Mouse (Mus musculus) kidney, adult 18-20 months (tissue): Measurements from ENCODE around the gene Grhl1.
"Not testable (repeated sequence)": the region's sequence is repeated elsewhere in the genome, so short reads cannot be mapped to it uniquely, and the experiment has no call there.

Experiments
- DNase-seq: peaks from one replicate; pipeline ENCODE4 v3.0.0; 2021

Gene Grhl1

DNA sequence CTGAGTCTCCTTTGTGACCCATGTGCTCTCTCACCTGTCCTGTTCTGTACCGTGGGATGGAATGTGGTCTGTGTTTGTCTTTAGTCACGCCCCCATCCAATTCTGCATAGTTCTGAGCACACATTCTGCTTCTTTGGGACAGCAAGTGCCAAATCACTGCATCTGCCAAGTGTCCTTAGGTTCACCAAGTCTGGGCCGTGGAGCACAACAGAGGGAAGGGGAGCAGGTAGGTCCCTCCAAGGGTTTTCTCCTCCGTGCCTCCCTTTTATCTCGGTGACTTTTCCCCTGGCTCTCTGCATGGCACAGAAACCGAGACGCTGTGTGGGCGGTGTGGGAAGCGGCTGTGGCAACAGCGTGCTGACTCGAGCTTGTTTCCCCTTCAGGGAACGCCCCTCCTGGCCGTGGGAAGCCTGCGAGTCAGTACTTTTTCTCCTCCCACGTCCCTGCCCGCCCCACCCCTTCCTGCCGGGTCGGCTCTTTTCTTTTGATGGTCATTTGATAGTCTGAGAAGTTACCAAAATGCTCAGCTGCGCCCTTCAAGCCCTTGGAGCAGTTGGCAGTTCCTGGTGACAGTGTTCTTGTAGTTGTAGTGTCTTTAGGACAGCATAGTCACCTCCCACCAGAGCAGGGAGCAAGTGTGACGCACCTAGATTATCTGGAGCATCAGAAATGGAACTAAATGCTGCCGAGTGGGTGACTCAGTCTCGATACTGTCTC lies 21.0 kb downstream of the Grhl1 start:
- peak; percentile 72 for DNase-seq

DNA sequence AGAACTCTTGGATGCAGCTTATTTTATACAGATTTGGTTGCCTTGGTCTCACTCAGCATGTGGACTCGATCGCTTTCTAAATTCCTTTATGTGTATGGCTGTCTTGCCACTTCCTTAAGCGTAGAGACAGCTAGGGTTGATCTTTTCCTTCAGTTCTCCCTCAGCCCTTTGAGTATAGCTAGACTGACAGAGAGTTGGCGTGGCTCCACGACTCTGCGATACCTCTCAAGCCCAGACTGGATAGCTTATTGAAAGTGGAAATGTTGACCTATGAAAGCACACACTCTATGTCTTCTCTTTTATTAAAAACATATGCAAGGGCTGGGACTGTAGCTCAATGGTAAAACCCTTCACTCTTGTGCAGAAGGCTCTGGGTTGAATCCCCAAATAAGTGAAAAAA lies 25.3 kb downstream of the Grhl1 start:
- DNase-seq = no peak

DNA sequence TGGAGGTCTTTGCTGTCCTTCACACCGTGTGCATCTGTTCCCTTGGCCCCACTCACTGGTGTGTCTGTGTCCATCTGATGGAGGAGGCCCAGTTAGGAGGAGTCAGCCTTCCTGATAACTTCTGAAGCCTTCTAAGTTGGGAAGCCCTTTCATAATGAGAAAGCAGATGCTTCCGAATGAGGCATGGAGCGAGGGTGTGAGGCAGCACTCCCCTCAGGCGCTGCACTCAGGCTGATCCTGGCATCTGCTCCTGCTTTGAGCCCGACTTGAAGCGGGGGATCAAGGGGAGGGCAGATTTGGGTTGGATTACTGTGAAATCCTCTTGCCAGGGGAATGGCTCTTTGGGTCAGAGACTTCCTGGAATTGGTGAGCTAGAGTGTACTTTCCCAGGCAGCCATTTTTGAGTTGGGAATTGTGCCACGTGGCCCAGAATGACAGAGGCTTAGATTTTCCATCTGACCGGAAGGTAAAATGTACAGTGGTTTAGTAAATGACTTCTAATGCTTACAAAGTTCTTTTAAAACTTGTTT lies 27.3 kb downstream of the Grhl1 start:
- DNase-seq = no peak

DNA sequence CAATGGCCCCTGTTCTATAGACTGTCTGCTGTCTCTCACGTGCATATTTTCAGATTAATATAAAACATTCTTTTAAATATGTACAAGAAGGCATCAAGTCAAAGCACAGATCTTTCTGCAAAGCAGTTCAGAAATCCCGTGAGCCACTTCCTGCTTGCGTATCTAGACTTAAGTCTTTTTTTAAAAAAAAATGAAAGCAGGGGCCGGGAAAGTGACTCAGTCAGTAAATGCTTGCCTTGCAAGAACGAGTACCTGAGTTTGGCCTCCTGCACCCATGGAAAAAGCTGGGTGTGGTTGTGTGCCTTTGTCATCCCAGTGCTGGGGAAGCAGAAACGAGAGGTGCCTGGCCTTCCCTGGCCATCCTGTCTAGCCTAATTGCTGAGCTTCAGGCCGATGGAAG lies 28.0 kb downstream of the Grhl1 start:
- no peak for DNase-seq

DNA sequence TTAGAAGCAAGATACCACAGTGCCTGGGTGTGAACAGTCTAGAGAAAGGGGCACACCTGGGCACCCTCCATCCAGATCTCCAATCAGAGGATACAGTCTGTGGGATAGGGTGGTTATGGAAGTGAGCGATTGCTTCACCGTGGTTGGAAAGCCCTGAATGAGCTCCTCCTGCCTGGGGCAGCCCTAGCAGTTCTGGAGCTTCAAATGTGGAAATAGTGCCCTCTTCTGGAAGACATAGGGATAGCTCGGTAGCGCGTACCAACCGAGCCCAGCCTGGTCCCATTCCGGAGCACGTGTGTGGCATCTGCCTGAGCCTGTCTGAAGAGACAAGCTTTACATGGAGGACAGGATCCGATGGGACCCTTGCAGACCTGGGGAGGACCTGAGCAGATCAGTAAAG lies 28.7 kb downstream of the Grhl1 start:
- peak; percentile 74 for DNase-seq

DNA sequence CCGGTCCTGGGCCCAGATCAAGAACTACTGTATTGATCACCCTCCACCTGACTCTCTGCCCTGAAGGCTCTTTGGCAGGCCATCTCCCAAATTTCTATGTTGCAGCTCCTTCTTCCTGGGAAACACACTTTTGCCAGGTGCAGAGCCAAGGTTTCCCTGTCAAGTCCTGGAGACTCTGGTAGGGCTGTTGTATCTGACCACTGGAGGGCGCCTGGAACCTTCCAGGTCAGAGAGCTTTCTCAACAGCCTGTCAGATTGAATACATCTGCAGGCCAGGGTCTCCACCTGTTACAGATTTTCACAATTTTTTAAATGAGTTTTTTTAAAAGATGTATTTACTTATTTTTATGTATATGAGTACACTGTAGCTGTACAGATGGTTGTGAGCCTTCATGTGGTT lies 31.2 kb downstream of the Grhl1 start:
- DNase-seq = peak; percentile 84

DNA sequence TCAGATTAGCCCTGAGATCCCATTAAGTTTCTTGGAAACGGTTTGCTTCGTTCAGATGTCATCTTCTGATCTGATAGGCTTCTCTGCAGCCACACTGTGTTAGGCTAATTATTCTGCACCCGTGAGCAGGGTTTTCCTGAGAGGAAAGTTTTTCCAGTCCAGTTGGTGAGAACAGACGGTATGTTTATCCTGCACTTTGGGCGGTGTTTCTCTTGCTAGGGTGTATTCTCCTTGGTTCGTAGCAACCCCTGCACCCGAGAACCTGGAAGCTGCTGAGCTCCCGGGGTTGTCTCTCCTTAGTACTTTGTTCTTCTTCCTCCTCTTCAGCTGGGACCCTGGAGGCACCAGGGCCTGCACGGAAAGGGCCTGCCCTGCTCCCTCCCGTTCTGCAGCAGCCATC lies 34.1 kb downstream of the Grhl1 start:
- DNase-seq = no peak

DNA sequence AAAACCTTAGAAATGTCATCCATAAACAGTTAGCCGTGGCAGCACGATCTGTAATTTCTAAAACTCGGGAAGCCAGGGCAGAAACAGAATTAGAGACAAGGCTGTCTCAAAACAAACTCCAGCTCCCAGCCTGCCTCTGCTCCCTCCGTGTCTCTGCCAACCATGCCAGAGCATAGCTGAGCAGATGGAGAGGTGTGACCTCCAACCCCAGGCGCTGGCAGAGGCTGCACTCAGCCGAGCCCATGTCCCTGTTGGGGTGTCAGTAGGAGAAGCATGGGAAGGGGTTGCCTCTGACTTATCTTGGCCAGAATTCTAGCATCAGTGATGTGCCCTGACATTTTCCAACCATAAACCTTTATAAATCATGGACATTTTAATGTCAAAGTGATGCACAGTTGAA lies 40.5 kb downstream of the Grhl1 start:
- DNase-seq = no peak

DNA sequence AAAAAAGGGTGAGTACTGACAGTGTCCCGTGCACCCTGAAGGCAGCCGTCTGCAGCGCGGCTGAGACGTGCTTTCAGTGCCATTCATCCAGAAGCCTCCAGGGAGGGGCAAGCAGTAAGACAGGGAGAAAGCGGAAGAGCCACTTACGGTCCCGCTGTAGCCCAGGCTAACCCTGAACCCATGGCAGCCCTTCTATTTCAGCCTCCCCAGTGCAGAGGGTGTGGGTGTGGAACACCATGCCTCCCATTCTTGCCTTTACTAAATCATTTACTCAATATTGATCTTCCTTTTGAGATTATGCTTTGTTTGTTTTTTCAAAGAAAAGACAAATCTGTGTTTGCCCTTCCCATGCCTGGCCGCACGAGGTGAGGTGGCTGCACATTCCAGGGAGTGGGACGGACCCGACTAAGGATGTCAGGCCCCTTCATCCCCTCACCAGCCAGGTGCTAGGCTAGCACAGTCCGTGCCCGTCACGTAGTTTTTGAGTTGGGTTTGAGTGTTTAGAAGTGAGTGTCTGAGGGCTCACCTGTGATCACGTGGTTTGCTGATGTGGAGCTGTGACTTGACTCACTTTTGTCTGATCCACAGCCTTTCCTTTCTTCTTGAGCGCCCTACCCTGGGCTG lies 42.5 kb downstream of the Grhl1 start:
- no peak for DNase-seq

DNA sequence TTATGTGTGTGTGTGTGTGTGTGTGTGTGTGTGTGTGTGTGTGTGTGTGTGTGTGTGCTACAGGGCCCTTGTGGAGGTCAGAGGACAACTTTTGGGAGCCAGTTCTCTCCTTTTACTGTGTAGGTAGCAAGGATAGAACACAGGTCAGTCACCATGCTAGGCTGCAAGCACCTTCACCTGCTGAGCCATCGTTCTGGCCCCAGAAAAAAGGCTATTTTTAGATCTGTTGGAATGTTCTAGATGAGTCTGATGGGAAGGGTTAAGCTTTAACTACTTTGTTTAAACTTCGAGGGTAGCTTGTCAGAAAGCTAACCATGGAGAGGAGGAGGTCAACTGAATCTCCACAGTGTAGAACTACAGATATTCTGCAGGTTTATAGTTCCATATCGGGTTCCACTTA lies 43.1 kb downstream of the Grhl1 start:
- DNase-seq = no peak

DNA sequence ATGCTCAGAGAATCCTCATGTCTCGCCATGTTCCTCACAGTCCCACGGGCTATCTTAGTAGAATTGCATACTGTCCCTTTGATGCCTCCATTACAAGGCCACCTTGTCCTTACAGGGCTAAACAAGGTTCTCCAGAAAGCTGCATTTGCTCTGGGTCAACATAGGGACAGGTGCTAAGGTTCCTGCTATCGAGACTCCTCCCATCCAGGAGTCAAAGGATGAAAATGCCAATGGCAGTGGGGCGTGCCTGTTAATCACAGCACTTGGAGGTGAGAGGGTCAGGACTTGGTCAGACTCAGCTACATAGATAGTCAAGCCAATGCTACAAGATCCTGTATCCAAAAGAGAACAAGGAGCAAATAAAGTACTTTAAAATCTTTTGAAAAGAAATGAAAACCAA lies 47.4 kb downstream of the Grhl1 start:
- DNase-seq = no peak

DNA sequence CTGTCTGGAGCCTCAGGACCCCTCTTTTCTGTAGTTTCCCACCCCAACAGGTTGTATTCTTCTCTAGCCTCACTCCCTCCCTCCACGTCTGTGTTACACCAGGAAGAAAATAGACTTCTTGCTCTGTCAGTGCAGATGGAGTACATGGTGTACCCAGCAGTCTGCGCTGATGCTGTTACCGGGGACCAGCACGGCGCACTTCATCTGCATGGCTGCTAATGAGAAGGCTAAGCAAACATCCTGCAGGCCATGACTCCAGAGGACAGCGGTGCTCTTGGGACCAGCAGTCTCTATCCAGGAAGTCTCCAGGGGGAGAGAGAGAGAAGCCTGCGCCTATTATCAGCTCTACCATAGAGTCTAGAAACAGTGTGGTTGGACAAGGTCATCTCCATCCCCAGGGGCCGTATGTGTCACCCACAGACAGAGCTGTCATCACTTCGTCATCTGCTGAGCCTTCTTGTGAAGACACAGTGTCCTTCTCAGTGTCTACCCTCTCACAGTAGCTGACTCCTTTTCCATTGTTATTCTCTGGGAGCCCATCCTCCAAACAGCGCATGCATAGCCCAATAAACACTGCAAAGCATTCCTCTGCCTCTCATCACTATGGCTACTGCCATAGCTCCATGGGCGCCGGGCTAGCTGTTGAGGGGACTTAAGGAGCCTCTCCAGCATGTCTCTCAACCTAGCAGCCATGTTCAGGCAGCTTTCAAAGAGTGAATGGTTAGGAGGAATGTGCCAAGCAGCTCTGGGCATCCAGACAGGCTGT lies 51.6 kb downstream of the Grhl1 start:
- no peak for DNase-seq

DNA sequence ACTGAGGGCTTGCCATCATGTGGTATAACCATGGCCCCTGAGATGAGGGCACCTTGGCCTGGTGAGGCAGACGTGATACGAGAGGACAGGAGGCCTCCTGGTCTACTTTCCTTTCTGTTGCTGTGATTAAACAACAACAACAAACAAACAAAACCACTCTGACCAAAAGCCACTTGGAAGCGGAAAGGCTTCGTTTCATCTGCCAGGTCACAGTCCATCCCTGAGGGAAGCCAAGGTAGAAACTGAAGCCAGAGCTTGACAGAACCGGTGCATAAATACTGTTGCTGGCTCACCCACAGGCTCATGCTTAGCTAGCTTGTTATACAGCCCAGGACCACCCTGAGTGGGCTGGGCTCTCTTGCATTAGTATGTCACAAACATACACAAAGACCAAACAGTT lies 54.3 kb downstream of the Grhl1 start:
- peak; percentile 45 for DNase-seq

DNA sequence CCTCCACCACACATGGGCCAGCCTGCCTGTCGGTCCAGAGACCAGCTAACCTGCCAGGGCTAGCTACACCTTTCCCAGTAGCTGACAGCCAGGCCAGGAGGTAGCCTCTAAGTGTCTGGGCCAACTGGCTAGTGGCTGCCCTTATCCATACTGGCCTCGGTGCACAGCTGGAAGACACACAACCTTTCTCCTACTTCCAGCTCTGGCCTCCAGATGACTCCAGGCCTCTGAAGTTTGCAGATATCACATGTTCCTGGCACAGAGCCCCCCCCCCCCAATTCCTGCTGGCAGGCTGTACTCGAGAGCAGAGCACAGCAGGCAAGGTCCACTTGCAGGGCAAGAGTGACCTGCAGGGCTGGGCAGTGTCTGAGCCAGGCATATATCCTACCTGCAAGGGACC lies 55.1 kb downstream of the Grhl1 start:
- DNase-seq = peak; percentile 23

DNA sequence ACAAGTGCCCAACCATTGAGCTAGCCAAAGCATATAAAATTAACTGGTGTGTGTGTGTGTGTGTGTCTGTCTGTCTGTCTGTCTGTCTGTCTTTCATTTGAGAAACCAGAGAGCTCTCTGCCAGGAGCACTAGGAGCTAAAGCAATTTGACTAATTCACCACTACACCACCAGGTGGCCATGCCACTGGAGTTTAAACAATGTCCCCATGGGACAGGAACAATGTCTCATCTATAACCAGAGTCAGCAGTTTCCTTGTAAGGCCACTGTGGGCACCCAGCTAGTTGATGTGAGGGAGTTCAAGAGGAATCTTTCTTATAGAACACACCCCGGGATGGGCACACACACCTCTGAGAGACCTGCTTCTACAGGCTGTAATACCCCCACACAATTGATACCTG lies 58.1 kb downstream of the Grhl1 start:
- DNase-seq = peak; percentile 62

DNA sequence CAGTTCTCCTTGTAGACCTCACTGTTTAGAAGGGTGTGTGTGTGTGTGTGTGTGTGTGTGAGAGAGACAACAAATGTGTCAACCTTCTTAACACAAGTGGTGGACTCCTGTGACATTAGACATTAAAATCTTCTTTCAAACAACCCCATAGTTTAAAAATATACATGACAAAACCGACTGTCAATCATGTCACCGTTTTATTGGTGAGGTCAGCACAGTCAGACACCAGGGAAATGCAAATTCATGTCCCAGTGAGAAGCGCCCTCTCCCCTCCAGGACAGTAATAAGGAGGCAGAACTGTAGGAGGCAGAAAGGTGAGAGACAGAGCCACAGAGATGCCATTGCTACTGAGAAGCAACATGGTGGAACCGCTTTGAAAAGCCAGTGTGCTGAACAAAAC lies 60.3 kb downstream of the Grhl1 start:
- DNase-seq = no peak

DNA sequence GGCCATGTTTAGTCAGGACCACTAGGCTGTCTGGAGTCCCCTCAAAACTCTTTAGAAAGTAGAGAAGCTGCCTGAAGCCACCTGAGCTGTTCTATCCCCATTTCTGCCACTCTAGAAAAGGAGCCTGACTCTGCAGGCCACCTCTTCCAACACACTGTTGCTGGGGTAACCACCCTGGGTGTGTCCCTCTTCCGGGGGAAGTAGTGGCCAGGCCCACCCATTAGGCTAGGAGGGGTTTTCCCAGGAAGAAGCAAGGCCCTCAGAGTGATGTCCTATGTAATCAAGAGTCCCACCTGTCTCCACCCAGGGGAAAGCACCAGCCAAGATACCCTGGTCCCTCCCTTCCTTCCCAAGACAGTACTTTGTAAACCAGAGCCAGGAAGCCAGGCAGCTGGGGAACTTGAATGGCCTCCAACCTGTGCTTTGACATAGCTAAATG lies 61.7 kb downstream of the Grhl1 start:
- DNase-seq = no peak

DNA sequence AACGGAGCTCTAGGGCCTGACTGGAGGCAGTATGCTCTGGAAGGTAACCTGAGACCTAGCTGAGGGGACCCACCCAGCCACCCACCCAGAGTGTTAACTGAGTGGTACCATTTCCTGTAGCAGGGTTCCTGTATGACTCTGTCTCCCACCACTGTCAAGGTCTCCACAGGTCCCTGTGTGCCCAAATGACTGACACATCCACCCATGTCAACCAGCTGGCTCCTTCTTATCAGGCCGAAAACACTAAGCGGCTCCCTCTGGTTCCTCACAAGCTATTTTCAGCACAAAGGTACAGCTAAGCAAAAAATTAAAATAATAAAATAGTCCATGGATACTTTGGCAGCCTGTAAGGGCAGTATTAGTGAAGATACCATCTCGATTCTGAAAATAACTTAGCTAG lies 62.1 kb downstream of the Grhl1 start:
- no peak for DNase-seq

DNA sequence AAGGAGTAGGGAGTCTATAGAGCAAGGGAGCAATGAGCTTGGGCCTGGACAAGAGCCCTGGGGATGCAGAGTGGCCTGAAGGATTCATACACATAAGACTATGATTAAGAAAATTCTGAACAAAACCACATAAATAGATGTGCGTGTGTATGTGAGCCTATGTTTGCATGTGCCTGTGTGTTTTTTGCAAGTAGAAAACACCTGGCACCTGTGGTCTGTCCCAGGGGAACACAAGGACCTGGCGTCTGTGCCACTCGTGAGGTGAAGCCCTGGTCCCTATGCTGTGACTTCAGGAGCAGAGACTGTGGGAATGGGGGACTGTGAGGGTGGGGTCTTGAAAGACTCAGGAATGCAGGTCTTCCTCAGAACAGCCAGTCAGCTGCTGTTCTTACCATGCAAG lies 62.6 kb downstream of the Grhl1 start:
- no peak for DNase-seq

DNA sequence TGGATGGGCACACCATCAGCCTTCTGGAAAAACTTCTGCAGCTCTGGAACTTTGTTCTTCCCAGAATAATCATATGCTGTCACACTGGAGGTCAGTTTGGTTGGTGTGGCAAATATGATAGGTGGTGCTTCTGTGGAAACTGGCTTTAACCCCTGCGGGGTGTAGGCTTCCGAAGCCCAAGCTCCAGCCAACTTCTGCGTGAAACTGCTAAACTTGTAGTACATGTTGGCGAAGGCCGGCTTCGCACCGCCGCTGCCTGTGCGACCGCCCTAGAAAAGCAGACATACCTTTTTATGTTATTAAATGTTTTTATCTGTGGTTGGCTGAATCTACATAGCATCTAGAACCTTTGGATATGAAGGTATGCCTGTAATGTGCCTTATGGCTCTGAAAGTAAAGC lies 66.7 kb downstream of the Grhl1 start:
- not testable (repeated sequence) for DNase-seq

DNA sequence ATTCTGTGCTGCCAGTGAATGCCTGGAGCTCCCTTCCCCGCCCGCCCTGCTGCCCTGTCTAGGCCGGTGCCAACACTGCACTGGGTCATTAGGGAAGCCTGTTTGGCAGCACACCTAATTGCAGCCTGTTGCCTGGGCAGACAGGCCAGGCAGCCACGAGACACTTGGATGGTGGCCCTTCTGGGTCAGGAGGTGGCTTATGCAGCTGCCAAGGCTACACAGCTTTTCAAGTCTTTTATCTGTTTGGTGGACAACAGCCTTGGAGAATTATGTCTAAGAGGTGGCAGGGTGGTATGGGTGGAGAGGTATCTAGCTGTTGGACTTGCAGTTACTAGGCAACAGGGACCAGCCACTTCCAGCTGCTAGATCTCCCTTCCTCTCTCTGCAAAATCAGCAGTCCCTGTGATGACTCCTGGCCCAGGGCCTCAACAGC lies 70.3 kb downstream of the Grhl1 start:
- peak; percentile 85 for DNase-seq

DNA sequence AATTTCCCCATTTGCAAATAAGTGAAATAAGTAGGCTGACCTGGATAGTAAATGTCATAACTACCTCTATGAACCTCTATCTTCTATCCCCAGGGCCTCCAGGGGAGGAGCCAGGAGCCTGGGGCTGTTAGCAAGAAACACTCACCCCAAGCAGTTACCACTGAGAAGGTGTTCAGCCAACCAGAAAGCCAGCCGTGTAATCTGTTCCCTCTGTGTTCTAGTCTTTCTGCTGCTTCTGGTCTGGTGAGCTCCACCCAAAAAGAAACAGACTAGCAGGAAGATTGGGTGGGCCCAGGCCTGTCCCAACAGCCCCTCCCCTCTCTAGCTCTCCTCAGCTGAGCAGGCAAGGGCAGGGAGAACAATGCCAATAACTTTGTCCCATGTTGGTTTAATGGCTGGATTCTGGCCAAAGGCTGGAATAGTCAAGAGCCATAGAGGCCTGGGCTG lies 72.1 kb downstream of the Grhl1 start:
- no peak for DNase-seq

DNA sequence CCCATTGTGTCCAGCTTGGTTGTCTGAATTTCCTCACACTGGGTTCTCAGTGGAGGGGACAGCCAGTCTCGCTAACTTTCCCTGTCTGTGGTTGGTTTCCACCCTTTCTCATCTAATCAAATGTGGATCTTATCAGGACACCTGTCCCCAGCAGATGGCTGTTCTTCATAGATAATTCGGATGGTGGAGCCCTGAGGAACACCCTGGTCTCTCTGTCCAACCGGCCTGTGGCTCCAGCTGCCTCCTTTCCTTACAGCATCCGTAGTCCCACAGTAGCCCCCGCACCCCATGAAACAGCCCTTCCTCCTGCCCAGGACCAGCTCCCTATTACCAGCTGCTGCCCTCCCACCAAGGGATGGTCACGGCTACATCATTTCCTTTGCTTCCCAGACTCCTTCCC lies 73.8 kb downstream of the Grhl1 start:
- DNase-seq = no peak

DNA sequence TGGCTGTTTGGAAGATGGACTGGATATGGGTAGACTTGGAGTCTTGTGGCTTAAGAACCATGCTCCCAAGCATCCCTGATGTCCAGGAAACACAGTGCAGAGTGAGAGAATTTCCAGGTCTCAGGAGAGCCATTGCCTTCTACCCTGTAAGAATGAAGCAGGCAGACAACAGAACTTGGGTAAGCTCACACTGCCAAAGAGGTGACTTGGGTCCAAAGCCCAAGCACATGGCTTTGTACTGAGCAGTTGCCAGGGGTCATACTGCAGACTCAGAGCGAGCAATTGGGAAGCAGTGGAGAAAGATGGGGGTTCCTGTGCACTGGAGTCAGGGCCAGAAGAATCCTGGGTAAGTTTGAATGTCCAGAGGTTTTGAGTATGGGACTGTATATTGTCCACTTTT lies 76.0 kb downstream of the Grhl1 start:
- DNase-seq = no peak
